Mouse (Mus musculus): ENCODE data around the gene Glul. TPM values are rescaled to one million over a fixed set of nuclear protein-coding genes. Genes with fewer than 3 reads are reported as not detected.

The Glul gene
- total and polyA plus RNA-seq, 3 experiments = 22.6 to 49.1 (median 45.2) TPM

DNA sequence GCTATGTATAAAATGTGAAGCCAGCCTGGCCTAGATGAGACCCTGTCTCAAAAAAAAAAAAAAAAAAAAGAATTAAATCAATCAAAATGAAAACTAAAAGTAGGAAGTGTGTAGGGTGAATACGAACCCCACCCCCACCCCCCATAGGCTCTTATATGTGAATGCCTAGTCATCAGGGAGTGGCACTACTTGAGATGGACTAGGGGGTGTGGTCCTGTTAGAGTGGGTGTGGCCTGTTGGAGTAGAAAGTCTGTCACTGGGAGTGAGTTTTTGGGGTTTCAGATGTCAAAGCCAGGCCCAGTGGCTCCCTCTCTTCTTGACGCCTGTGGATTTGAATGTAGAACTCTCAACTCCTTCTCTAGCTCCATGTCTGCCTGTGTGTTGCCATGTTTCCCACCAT, 37.3 kb downstream of the Glul start:
- dilution Hi-C loops (cut with MboI; ENCODE audit: extremely low pct_ligation_motif_present, extremely low pct_unique_long_range_greater_than_20kb, low sequenced_read_pairs) = no loop called here
- H3K4me2 ChIP-seq (ENCODE audit: insufficient read depth, low read depth, poor library complexity, severe bottlenecking) = no peak overlapping the region
- no peak overlapping the region for H3K9ac ChIP-seq (ENCODE audit: insufficient read depth, low read depth)
- no peak overlapping the region for H3K4me3 ChIP-seq (replicated peaks in 1 of 3; ENCODE audit: low read depth in 2 of 3, low read length in 2 of 3, poor library complexity in 1 of 3)
- no peaks in the 10 kb centered on the region for H3K36me3 ChIP-seq (replicated peaks in 1 of 2; ENCODE audit: control insufficient read depth in 1 of 2, insufficient read depth in 1 of 2, low read length in 1 of 2)
- H3K9me3 ChIP-seq (replicated peaks; ENCODE audit: low read length) = peaks cover 2% of the 10 kb centered on the region
- TF ChIP-seq NELFE (IDR thresholded peaks at IDR 0.05; ENCODE audit: low read depth, low read length) (no peak), TCF12 (IDR thresholded peaks at IDR 0.05; ENCODE audit: low read depth, low read length) (no peak), GABPA (IDR thresholded peaks at IDR 0.05; ENCODE audit: insufficient replicate concordance, low read depth, low read length) (no peak)
- H3K27ac ChIP-seq (ENCODE audit: insufficient read depth, low read depth) = no peak overlapping the region
- in situ Hi-C loops (cut with MboI; ENCODE audit: low pct_ligation_motif_present, low pct_unique_long_range_greater_than_20kb, low sequenced_read_pairs) = no loop called here
- no peaks in the 10 kb centered on the region for H3K27me3 ChIP-seq (replicated peaks)
- no peaks in the 10 kb centered on the region for H3K79me2 ChIP-seq (replicated peaks; ENCODE audit: control insufficient read depth, extremely low read depth, insufficient read depth, poor library complexity, severe bottlenecking)
- DNase-seq (ENCODE audit: extremely low read depth) = no peak
- no peaks in the 10 kb centered on the region for H3K4me1 ChIP-seq (ENCODE audit: control insufficient read depth in 1 of 2, insufficient read depth in 2 of 2)

DNA sequence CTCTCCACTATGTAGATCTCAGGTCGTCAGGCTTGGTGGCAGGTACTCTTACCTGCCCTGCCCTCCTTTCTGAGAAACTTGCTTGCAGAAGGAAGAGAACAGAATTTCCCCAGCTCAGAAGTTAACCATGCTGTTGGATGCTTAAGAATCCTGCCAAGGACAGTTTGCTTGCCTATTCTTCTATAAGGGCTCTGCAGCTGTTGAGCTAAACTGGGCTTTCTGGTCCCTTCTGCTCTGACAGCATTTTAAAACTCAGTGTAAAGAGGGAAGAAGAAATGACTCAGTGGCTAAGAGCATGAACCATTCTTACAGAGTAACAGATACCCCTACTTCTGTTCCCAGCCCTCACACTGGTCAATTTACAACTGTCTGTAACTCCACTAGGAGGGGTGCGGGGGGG, 41.2 kb downstream of the Glul start:
- Histone ChIP-seq H3K9me3 (replicated peaks; ENCODE audit: low read length) (peaks cover 2% of the 10 kb centered on the region), H3K4me2 (ENCODE audit: insufficient read depth, low read depth, poor library complexity, severe bottlenecking) (no peak overlapping the region), H3K4me1 (ENCODE audit: control insufficient read depth in 1 of 2, insufficient read depth in 2 of 2) (no peaks in the 10 kb centered on the region), H3K27ac (ENCODE audit: insufficient read depth, low read depth) (no peak overlapping the region), H3K9ac (ENCODE audit: insufficient read depth, low read depth) (no peak overlapping the region), H3K79me2 (replicated peaks; ENCODE audit: control insufficient read depth, extremely low read depth, insufficient read depth, poor library complexity, severe bottlenecking) (no peaks in the 10 kb centered on the region), H3K36me3 (replicated peaks in 1 of 2; ENCODE audit: control insufficient read depth in 1 of 2, insufficient read depth in 1 of 2, low read length in 1 of 2) (no peaks in the 10 kb centered on the region), H3K4me3 (replicated peaks in 1 of 3; ENCODE audit: low read depth in 2 of 3, low read length in 2 of 3, poor library complexity in 1 of 3) (no peak overlapping the region), H3K27me3 (replicated peaks) (no peaks in the 10 kb centered on the region)
- in situ Hi-C loops (cut with MboI; ENCODE audit: low pct_ligation_motif_present, low pct_unique_long_range_greater_than_20kb, low sequenced_read_pairs) (no loop called here), dilution Hi-C loops (cut with MboI; ENCODE audit: extremely low pct_ligation_motif_present, extremely low pct_unique_long_range_greater_than_20kb, low sequenced_read_pairs) (no loop called here)
- TF ChIP-seq RAD21 (IDR thresholded peaks at IDR 0.05; ENCODE audit: low read depth, low read length) = no peak
- TF ChIP-seq NELFE (IDR thresholded peaks at IDR 0.05; ENCODE audit: low read depth, low read length) = no peak
- TF ChIP-seq CHD1 (IDR thresholded peaks at IDR 0.05; ENCODE audit: low read depth, low read length) = no peak
- TF ChIP-seq MEF2A (IDR thresholded peaks at IDR 0.05; ENCODE audit: borderline replicate concordance, low read depth, low read length) = no peak
- no peak for TF ChIP-seq ZNF384 (IDR thresholded peaks at IDR 0.05; ENCODE audit: low read depth, low read length)
- TF ChIP-seq MAX (IDR thresholded peaks at IDR 0.05; ENCODE audit: low read length) = no peak
- no peak for TF ChIP-seq ZC3H11A (IDR thresholded peaks at IDR 0.05; ENCODE audit: low read depth, low read length)
- no peak for TF ChIP-seq NRF1 (IDR thresholded peaks at IDR 0.05; ENCODE audit: low read depth, low read length)
- TF ChIP-seq E2F4 (IDR thresholded peaks at IDR 0.05; ENCODE audit: insufficient replicate concordance, low read depth, low read length) = no peak
- no peak for TF ChIP-seq BHLHE40 (IDR thresholded peaks at IDR 0.05; ENCODE audit: low read depth, low read length)
- no peak for TF ChIP-seq POLR2A (IDR thresholded peaks at IDR 0.05; ENCODE audit: low read depth, low read length)
- no peak for TF ChIP-seq ELF1 (IDR thresholded peaks at IDR 0.05; ENCODE audit: low read depth, low read length)
- no peak for TF ChIP-seq SMC3 (IDR thresholded peaks at IDR 0.05; ENCODE audit: low read depth, low read length)
- no peak for TF ChIP-seq MAZ (IDR thresholded peaks at IDR 0.05; ENCODE audit: low read depth, low read length)
- TF ChIP-seq ZMIZ1 (IDR thresholded peaks at IDR 0.05; ENCODE audit: low read depth, low read length) = no peak
- TF ChIP-seq USF2 (conservative IDR thresholded peaks at IDR 0.05; ENCODE audit: low read depth, low read length) = no peak
- TF ChIP-seq IRF4 (IDR thresholded peaks at IDR 0.05; ENCODE audit: low read depth, low read length) = no peak
- no peak for TF ChIP-seq ETS1 (conservative IDR thresholded peaks at IDR 0.05; ENCODE audit: low read depth, low read length)
- TF ChIP-seq KAT2A (IDR thresholded peaks at IDR 0.05; ENCODE audit: insufficient replicate concordance, low read length) = no peak
- no peak for DNase-seq (ENCODE audit: extremely low read depth)
